Comparison of ENCODE assay signal across 8 mouse cellular contexts in the genomic region with DNA sequence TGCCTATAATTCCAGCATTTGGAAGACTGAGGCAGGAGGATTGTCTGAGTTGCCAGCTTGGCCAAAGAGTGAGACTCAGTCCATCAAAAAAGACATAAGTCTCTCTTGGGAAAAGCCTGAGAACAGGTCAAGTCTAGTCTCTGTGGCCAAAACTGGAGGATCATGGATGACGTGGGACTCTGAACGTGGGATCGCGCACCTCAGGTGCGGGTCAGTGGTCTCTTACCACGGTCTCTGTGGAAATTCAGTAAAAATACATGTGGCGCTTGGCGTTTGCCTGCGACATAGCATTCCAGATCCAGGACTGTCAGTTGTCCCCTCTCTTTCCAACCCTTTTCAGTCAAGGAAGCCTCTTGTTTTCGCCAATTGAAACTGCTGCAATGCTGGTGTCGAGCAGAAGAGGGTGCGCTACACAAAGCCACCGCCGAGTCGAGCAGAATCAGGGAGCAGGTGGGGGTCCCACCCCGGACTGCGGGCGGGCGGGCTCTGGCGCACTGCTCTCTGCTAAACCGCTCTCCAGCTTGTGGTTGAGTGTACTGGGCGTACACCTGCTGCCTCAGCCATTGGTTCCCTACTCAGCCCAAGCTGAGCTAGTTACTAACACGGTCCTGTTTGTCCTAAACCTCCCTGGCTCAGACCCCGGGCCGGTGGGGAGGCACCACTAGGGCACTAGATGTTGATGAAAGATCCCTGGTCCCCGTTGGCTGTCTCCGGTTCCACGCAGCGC. TPM values are rescaled to one million over a fixed set of nuclear protein-coding genes. Genes with fewer than 3 reads are reported as not detected.
DNase-seq lines count a peak whose midpoint lies in the region; ATAC-seq and TF ChIP-seq lines count a peak whose summit lies in the region.

No protein-coding gene starts in this region.

- intact Hi-C loops in heart, postnatal 10 days (cut with DNase I) = no loop called here

- peak overlapping the region; percentile 26; the same call in 1 of the 2 replicates for H3K9ac ChIP-seq in forebrain, embryonic 12.5 days
- no peak overlapping the region for H3K9ac ChIP-seq in liver, embryonic 16.5 days (ENCODE audit: low read depth, low read length)

- peak overlapping the region; percentile 24 for H3K4me3 ChIP-seq in forebrain, embryonic 12.5 days (replicated peaks)
- peak overlapping the region; percentile 20 for H3K4me3 ChIP-seq in liver, embryonic 16.5 days (ENCODE audit: low read depth, low read length)

- no peaks in the 10 kb centered on the region for H3K9me3 ChIP-seq in forebrain, embryonic 12.5 days
- H3K9me3 ChIP-seq in liver, embryonic 16.5 days (replicated peaks; ENCODE audit: control insufficient read depth, low read length) = no peaks in the 10 kb centered on the region

- H3K27me3 ChIP-seq in forebrain, embryonic 12.5 days = peaks cover 7% of the 10 kb centered on the region; the same call in 1 of the 2 replicates
- no peaks in the 10 kb centered on the region for H3K27me3 ChIP-seq in liver, embryonic 16.5 days (ENCODE audit: control insufficient read depth, insufficient read depth, low read depth, low read length)

- H3K4me1 ChIP-seq in forebrain, embryonic 12.5 days = peaks cover 14% of the 10 kb centered on the region
- no peaks in the 10 kb centered on the region for H3K4me1 ChIP-seq in liver, embryonic 16.5 days (ENCODE audit: control insufficient read depth, low read depth, low read length)

- 16% methylated on average over 29 of the region's 29 CpGs for WGBS in forebrain, embryonic 12.5 days
- WGBS in liver, embryonic 16.5 days (ENCODE audit: insufficient replicate concordance) = 15% methylated on average over 29 of the region's 29 CpGs

- peak overlapping the region; percentile 39 for H3K27ac ChIP-seq in forebrain, embryonic 12.5 days
- H3K27ac ChIP-seq in liver, embryonic 16.5 days (ENCODE audit: low read length) = no peak overlapping the region

- TF ChIP-seq POLR2A in brain, embryonic 14.5 days (IDR thresholded peaks at IDR 0.05; ENCODE audit: borderline replicate concordance, extremely low read depth, insufficient read depth, insufficient read length, poor library complexity, severe bottlenecking) = peak; percentile 29; the same call in 1 of the 2 replicates

- DNase-seq in CD8-positive naive resting alpha-beta T cell, adult 2 months (ENCODE audit: low read depth in 2 of 2, low spot score in 2 of 2) = peak; percentile 47 to 53
- peak; percentile 93 for DNase-seq in brain, embryonic 14.5 days (ENCODE audit: low read depth)
- peak; percentile 70 to 78 for DNase-seq in heart, postnatal 10 days
- peak; percentile 71 to 82 for DNase-seq in kidney, postnatal 4 days
- peak; percentile 69 for DNase-seq in neural tube, embryonic 10.5 days (ENCODE audit: extremely low spot score, low spot score)
- peak; percentile 91 for DNase-seq in thymus, postnatal 25 days

- H3K36me3 ChIP-seq in forebrain, embryonic 12.5 days (replicated peaks) = no peaks in the 10 kb centered on the region; the same call in 1 of the 2 replicates
- no peaks in the 10 kb centered on the region for H3K36me3 ChIP-seq in liver, embryonic 16.5 days (ENCODE audit: control insufficient read depth, insufficient read depth)

- peak overlapping the region; percentile 48 for H3K4me2 ChIP-seq in forebrain, embryonic 12.5 days
- peak overlapping the region; percentile 43 for H3K4me2 ChIP-seq in liver, embryonic 16.5 days (ENCODE audit: low read depth, low read length)

- peak; percentile 66 for TF ChIP-seq CTCF in brain, embryonic 14.5 days (IDR thresholded peaks at IDR 0.05; ENCODE audit: borderline replicate concordance, extremely low read depth, insufficient read depth, insufficient read length)

- peak; percentile 92 for ATAC-seq in forebrain, embryonic 12.5 days (ENCODE audit: low FRiP score)
- peak; percentile 47; the same call in 1 of the 2 replicates for ATAC-seq in liver, embryonic 16.5 days (ENCODE audit: low read depth)

RNA-seq across cellular contexts. Expression of gene Agtrap, which starts 14.1 kb away (rescaled TPM):
- 4.6 and 5.7 TPM in 2 replicates for polyA plus RNA-seq in brain, embryonic 14.5 days (2012; rRNA removed)
- polyA plus RNA-seq in forebrain, embryonic 12.5 days (2016; fragmentation: Nextera tagmentation; extraction: Ambion mirVana) = 8.4 and 9.2 TPM in 2 replicates
- 10 to 100 TPM; 33.6 to 37.0 TPM for total RNA-seq in heart, postnatal 10 days (2021)
- 9.2 and 9.4 TPM in 2 replicates for polyA plus RNA-seq in liver, embryonic 16.5 days (2015; fragmentation: Nextera tagmentation; extraction: Ambion mirVana)

RNA-seq across cellular contexts. Expression of gene Mad2l2, which starts 28.2 kb away (rescaled TPM):
- polyA plus RNA-seq in brain, embryonic 14.5 days (2012; rRNA removed) = 111 and 132 TPM in 2 replicates
- 76.1 and 81.6 TPM in 2 replicates for polyA plus RNA-seq in forebrain, embryonic 12.5 days (2016; fragmentation: Nextera tagmentation; extraction: Ambion mirVana)
- total RNA-seq in heart, postnatal 10 days (2021) = 10 to 100 TPM; 12.5 to 15.1 TPM
- polyA plus RNA-seq in liver, embryonic 16.5 days (2015; fragmentation: Nextera tagmentation; extraction: Ambion mirVana) = 12.4 and 13.9 TPM in 2 replicates

RNA-seq across cellular contexts. Expression of gene Draxin, which starts 28.5 kb away (rescaled TPM):
- polyA plus RNA-seq in brain, embryonic 14.5 days (2012; rRNA removed) = 54.9 and 73.0 TPM in 2 replicates
- 6.4 and 8.0 TPM in 2 replicates for polyA plus RNA-seq in forebrain, embryonic 12.5 days (2016; fragmentation: Nextera tagmentation; extraction: Ambion mirVana)
- total RNA-seq in heart, postnatal 10 days (2021) = not detected
- 0.04 TPM in 2 replicates for polyA plus RNA-seq in liver, embryonic 16.5 days (2015; fragmentation: Nextera tagmentation; extraction: Ambion mirVana)

RNA-seq across cellular contexts. Expression of gene Fbxo6, which starts 50.0 kb away (rescaled TPM):
- polyA plus RNA-seq in brain, embryonic 14.5 days (2012; rRNA removed) = 18.1 and 25.3 TPM in 2 replicates
- polyA plus RNA-seq in forebrain, embryonic 12.5 days (2016; fragmentation: Nextera tagmentation; extraction: Ambion mirVana) = 14.9 and 16.4 TPM in 2 replicates
- 10 to 100 TPM; 26.4 to 26.9 TPM for total RNA-seq in heart, postnatal 10 days (2021)
- 10.6 and 11.4 TPM in 2 replicates for polyA plus RNA-seq in liver, embryonic 16.5 days (2015; fragmentation: Nextera tagmentation; extraction: Ambion mirVana)

RNA-seq across cellular contexts. Expression of gene Fbxo44, which starts 58.3 kb away (rescaled TPM):
- 122 and 144 TPM in 2 replicates for polyA plus RNA-seq in brain, embryonic 14.5 days (2012; rRNA removed)
- polyA plus RNA-seq in forebrain, embryonic 12.5 days (2016; fragmentation: Nextera tagmentation; extraction: Ambion mirVana) = 57.5 and 60.5 TPM in 2 replicates
- 10 to 100 TPM; 11.2 to 11.8 TPM for total RNA-seq in heart, postnatal 10 days (2021)
- 0.63 and 0.71 TPM in 2 replicates for polyA plus RNA-seq in liver, embryonic 16.5 days (2015; fragmentation: Nextera tagmentation; extraction: Ambion mirVana)
